ENCODE assay signal across 17 mouse cellular contexts in the genomic region with DNA sequence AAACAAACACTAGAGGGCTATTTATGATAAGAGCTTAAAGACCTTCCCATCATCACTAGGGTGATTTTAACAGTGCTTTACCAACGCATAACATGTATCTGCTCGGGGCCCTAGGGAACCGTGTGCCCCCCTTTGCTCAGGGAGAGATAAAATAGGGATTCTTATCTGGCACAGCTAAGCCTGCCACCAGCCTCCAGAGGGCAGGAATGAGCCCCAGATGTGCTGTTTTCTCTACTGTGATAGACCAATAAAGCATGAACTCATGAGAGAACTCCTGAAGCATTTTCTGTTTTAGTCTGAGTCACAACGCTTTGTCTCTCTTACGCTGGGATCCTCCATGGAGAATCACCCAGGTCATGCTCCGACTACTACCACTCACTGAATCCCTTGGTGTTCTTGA. TPM values are rescaled to one million over a fixed set of nuclear protein-coding genes. Genes with fewer than 3 reads are reported as not detected.
A peak's percentile ranks its signal among the peaks of the same experiment; 100 is the strongest.
DNase-seq lines count a peak whose midpoint lies in the region; ATAC-seq and TF ChIP-seq lines count a peak whose summit lies in the region.
"Had no signal": no experiment of that assay in that cellular context is flagged by ENCODE, and none has a peak within 500 bp of the region (broad histone marks: within the 10 kb centered on the region; RNA-seq: fewer than 3 reads in every experiment).

No protein-coding gene starts in this region.

- no peaks in the 10 kb centered on the region for H3K9me3 ChIP-seq in kidney, postnatal 0 days (replicated peaks; ENCODE audit: low read length)
- peaks cover 11% of the 10 kb centered on the region for H3K9me3 ChIP-seq in liver, embryonic 14.5 days (ENCODE audit: control insufficient read depth, low read length)
- H3K9me3 ChIP-seq: forebrain, embryonic 15.5 days; stomach, embryonic 15.5 days had no signal

- ATAC-seq in kidney, postnatal 0 days (replicated peaks; ENCODE audit: low FRiP score, low read depth) = no peak
- no peak for ATAC-seq in liver, embryonic 14.5 days (ENCODE audit: insufficient read depth)
- ATAC-seq: forebrain, embryonic 15.5 days had no signal

- H3K36me3 ChIP-seq in kidney, postnatal 0 days (ENCODE audit: insufficient read depth, low read length) = no peaks in the 10 kb centered on the region
- H3K36me3 ChIP-seq in thymus, adult 2 months (ENCODE audit: control insufficient read depth, insufficient read depth, low read length) = no peaks in the 10 kb centered on the region
- H3K36me3 ChIP-seq in liver, embryonic 14.5 days (replicated peaks; ENCODE audit: control insufficient read depth, insufficient read depth, low read depth) = no peaks in the 10 kb centered on the region
- H3K36me3 ChIP-seq: forebrain, embryonic 15.5 days; hindbrain, embryonic 10.5 days; limb, embryonic 12.5 days; stomach, embryonic 15.5 days had no signal

- WGBS in kidney, postnatal 0 days = 86% methylated on average over 6 of the region's 6 CpGs
- whole genome bisulfite sequencing in thymus, adult 2 months = 96% methylated on average over 6 of the region's 6 CpGs
- 67% methylated on average over 6 of the region's 6 CpGs for WGBS in liver, embryonic 14.5 days (ENCODE audit: insufficient replicate concordance)

- no peak for TF ChIP-seq EP300 in liver, embryonic 14.5 days (IDR thresholded peaks at IDR 0.05; ENCODE audit: low read depth)

- H3K4me2 ChIP-seq in kidney, postnatal 0 days (ENCODE audit: low read length) = no peak overlapping the region
- peak overlapping the region; percentile 33 for H3K4me2 ChIP-seq in liver, embryonic 14.5 days (ENCODE audit: low read depth)
- H3K4me2 ChIP-seq: forebrain, embryonic 15.5 days; limb, embryonic 12.5 days; stomach, embryonic 15.5 days had no signal

- H3K4me1 ChIP-seq in kidney, postnatal 0 days (replicated peaks; ENCODE audit: insufficient read depth, low read length) = no peaks in the 10 kb centered on the region
- H3K4me1 ChIP-seq in thymus, adult 2 months (replicated peaks; ENCODE audit: control insufficient read depth, insufficient read depth, low read length) = peaks cover 38% of the 10 kb centered on the region
- peaks cover 40 to 47% of the 10 kb centered on the region in 2 experiments for H3K4me1 ChIP-seq in liver, embryonic 14.5 days (replicated peaks; ENCODE audit: control insufficient read depth in 2 of 2, insufficient read depth in 2 of 2, low read length in 1 of 2)
- H3K4me1 ChIP-seq: stomach, embryonic 15.5 days had no signal

- no peaks in the 10 kb centered on the region for H3K27me3 ChIP-seq in kidney, postnatal 0 days (ENCODE audit: insufficient read depth, low read length)
- H3K27me3 ChIP-seq in thymus, adult 2 months (ENCODE audit: control insufficient read depth, insufficient read depth, low read length) = no peaks in the 10 kb centered on the region
- H3K27me3 ChIP-seq in liver, embryonic 14.5 days (ENCODE audit: control insufficient read depth, insufficient read depth, low read length) = no peaks in the 10 kb centered on the region; the same call in 1 of the 2 replicates
- H3K27me3 ChIP-seq: forebrain, embryonic 15.5 days; limb, embryonic 12.5 days; stomach, embryonic 15.5 days had no signal

- H3K9ac ChIP-seq in kidney, postnatal 0 days (ENCODE audit: low read depth, low read length) = no peak overlapping the region
- no peak overlapping the region for H3K9ac ChIP-seq in liver, embryonic 14.5 days (replicated peaks)
- H3K9ac ChIP-seq: forebrain, embryonic 15.5 days; limb, embryonic 12.5 days; stomach, embryonic 15.5 days had no signal

- no peak for DNase-seq in kidney, postnatal 0 days (ENCODE audit: low spot score)
- DNase-seq in kidney, postnatal 4 days = no peak
- peak; percentile 24 for DNase-seq in thymus, adult 2 months
- DNase-seq in thymus, postnatal 10 days (ENCODE audit: low spot score in 2 of 2) = no peak
- no peak for DNase-seq in liver, embryonic 14.5 days (ENCODE audit: low read depth in 3 of 3, low spot score in 3 of 3)
- no peak for DNase-seq in spleen, postnatal 4 days (ENCODE audit: low spot score in 2 of 2)
- no peak for DNase-seq in heart, postnatal 14 days
- DNase-seq: cerebellum, postnatal 10 days; midbrain, embryonic 14.5 days had no signal

- intact Hi-C loops in heart, postnatal 14 days (cut with DNase I) = no loop called here

- no peak overlapping the region for H3K27ac ChIP-seq in kidney, postnatal 0 days
- H3K27ac ChIP-seq in thymus, adult 2 months (ENCODE audit: control insufficient read depth, insufficient read depth, low read length) = peak overlapping the region; percentile 91
- H3K27ac ChIP-seq in liver, embryonic 14.5 days = peak overlapping the region; percentile 2; the same call in 1 of the 2 replicates
- H3K27ac ChIP-seq: forebrain, embryonic 15.5 days; hindbrain, embryonic 10.5 days; limb, embryonic 12.5 days; stomach, embryonic 15.5 days had no signal

- no peak for TF ChIP-seq POLR2A in thymus, adult 2 months (IDR thresholded peaks at IDR 0.05; ENCODE audit: control insufficient read depth, extremely low read depth, insufficient read depth, low read length, poor library complexity)

- peak; percentile 32; the same call in 1 of the 2 replicates for TF ChIP-seq CTCF in kidney, postnatal 0 days (IDR thresholded peaks at IDR 0.05; ENCODE audit: low read depth)
- no peak for TF ChIP-seq CTCF in thymus, adult 2 months (IDR thresholded peaks at IDR 0.05; ENCODE audit: borderline replicate concordance, control insufficient read depth, extremely low read depth, insufficient read depth, low read length, poor library complexity)
- TF ChIP-seq CTCF in liver, embryonic 14.5 days (IDR thresholded peaks at IDR 0.05; ENCODE audit: low read depth) = peak; percentile 40

- no peak overlapping the region for H3K4me3 ChIP-seq in kidney, postnatal 0 days (replicated peaks; ENCODE audit: low read depth, low read length)
- no peak overlapping the region for H3K4me3 ChIP-seq in thymus, adult 2 months (ENCODE audit: control insufficient read depth, insufficient read depth, low read length)
- H3K4me3 ChIP-seq in liver, embryonic 14.5 days (ENCODE audit: insufficient read depth in 1 of 2, low read depth in 2 of 2, low read length in 2 of 2) = no peak overlapping the region
- H3K4me3 ChIP-seq: forebrain, embryonic 15.5 days; hindbrain, embryonic 10.5 days; limb, embryonic 12.5 days; stomach, embryonic 15.5 days had no signal

RNA-seq across cellular contexts. Expression of a gene that starts 15.6 kb away (rescaled TPM):
- 0.13 TPM in 1 of 2 replicates, not detected in the other for polyA plus RNA-seq in kidney, postnatal 0 days (2015; fragmentation: Nextera tagmentation; extraction: Ambion mirVana)
- polyA plus RNA-seq in thymus, adult 2 months (2012; rRNA removed) = not detected in 2 replicates
- polyA plus RNA-seq in liver, embryonic 14.5 days (2012; rRNA removed) = 0.02 TPM in 1 of 2 replicates, not detected in the other
- polyA plus RNA-seq in liver, embryonic 14.5 days (2014; fragmentation: Nextera tagmentation; extraction: Ambion mirVana) = not detected in 2 replicates
- total RNA-seq in heart, postnatal 14 days (2021) = not detected
- total RNA-seq: granulocyte monocyte progenitor cell, adult 5-6 weeks; megakaryocyte progenitor cell, adult 5-6 weeks; neutrophil, adult 5-6 weeks had no signal
- polyA plus RNA-seq: kidney, embryonic 14.5 days had no signal
